Mouse (Mus musculus): ENCODE results near the gene Crnkl1.
A peak's percentile ranks its signal among the peaks of the same experiment; 100 is the strongest.

Gene Crnkl1

DNA sequence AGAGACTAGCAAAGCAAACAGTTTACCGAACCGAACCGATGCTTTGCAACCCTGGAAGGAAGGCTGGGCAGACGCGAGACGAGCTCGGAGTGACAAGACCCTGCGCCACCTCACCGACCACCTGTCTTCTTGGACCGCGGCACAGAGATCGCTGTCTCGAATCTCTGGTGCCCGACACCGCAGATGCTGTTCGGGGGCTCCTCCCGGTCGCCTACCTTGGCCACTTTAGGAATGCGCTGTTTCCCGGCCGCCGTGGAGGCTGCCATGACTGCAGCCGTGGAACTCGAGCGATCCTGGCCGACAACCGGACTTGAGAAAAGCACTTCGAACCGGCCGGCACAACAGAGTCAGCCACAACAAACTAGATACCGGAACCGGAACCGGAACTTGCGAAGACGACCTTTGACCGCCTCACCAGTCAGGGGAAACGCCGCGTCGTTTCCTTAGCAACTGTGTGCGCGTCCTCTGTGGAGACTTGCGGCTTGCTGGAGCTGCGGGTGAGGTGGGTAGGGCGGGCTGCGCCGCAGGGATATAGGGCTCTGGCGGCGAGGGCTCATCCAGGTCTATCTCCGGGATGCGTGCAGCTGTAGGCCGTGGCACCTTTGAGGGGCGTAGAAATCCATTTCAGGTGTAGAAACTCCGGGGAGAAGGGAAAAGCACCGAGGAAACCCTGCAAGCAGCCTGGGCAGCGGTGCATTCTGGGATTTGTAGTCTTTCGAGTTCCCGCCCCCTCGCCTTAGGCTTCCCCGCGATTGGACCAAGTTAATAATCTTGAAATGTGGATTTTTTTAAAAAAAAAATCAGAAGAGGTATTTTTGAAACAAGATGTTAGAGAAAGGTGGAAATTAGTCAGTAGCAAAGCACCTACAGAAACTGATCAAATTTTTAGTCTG is at the start of gene Crnkl1, which contains the start of gene Cfap61:
Gene Crnkl1 (minus strand): TSS at position 676 of the 893 bp plus-strand sequence.
Gene Cfap61 (plus strand): TSS at position 446 of the 893 bp plus-strand sequence.
- peak; percentile 91 for DNase-seq (ENCODE audit: low read depth)

DNA sequence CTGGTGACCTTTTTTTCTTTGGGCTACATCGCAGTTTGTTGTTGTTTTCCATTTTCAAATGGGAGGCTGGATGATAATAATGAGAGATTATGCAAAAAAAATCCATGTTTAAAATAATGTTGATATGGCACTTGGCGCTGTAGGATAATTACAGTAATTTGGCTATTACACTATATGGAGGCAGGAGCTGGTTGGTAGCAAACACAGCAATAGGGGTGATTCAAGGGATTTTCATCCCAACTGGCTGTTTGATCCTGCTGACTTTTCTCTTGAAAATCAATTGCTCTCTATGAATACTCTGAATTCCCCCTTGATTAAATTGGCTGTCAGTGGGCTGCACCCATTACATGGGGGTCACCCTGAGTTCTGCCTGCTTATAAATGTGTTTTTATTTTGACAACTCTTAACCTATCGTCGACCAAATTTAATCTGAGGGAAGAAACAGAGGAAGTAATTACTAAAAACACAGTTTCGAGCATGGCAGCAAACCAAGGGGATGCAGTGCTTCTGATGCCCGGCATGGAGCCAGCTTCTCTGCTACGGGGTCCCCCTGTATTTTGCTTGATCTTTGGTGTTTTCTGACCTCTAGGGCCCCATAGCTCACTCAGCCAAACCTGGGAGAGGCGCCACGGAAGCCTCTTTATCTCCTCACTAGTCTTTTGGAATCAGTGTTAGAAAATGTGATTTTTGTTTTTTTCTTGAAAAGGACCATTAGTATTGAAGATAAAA is 47.7 kb upstream of the Crnkl1 start:
- no peak for DNase-seq (ENCODE audit: low read depth)

- DNase-seq (ENCODE audit: low read depth) = no peak
These were observed 46.9 kb upstream of the Crnkl1 start for GRCm38 (mm10) chr2:145981699-145982112.

DNA sequence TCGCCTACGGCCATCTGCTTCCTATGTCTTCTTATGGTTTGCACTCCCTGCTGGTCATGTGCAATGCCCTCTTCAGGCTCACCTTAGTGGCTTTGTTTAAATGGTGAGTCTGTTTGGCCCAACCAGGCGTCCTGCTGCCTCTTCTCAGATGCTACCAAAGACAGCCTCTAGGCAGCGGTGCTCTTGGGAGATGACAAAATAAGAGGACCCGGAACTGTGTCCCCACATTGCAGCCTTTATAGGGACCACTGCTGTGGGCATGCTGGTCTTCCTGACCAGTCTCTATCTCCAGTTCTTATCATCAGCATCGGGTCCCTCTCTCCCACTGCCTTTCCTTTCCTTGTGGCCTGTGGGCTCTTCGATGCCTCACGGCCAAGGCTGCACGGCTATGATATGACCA is 46.1 kb upstream of the Crnkl1 start:
- DNase-seq (ENCODE audit: low read depth) = no peak

DNA sequence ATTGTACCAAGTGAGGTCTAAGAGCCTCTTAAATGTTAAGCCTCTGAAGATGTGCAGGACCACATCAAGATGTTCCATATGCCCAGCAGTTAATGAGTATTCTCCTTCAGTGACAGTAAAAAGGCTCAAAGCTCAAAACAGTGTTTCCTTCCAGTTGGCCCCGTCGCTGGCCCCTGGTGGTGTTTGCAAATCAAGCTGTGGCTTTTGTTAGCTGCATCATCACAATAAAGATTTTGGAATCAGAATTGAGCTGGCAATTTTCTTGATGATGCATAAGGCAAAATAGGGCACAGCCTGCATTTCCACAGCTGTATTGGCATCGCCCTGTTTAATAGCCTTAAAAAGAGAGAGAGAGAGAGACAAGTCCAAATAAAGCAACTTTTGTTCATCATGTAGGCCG is 44.8 kb upstream of the Crnkl1 start:
- DNase-seq (ENCODE audit: low read depth) = no peak

GRCm38 (mm10) chr2:145972571-145972970 is 37.8 kb upstream of the Crnkl1 start:
- DNase-seq (ENCODE audit: low read depth) = no peak

- DNase-seq (ENCODE audit: low read depth) = no peak
These were observed 36.6 kb upstream of the Crnkl1 start for GRCm38 (mm10) chr2:145971237-145972010.

GRCm38 (mm10) chr2:145970751-145971150 is 35.9 kb upstream of the Crnkl1 start:
- DNase-seq (ENCODE audit: low read depth) = no peak

DNA sequence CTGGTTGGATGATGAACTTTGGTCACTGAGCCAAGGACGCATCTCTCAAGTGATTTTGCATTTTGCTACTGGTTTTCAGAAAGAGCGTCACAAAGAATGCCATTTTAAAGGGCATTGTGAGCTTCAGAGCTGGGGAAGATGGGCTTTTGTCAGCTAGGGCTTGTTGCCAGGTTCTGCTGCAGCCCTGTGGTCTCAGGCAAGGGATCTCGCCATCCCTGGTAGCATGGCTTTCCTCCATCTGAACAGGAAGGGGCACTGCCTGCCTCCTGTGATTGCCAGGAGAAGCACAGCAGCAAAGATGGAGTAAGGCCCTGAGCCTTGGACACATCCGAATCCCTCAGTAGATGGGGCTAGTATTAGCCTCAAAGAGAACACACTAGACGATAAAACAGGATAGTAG is 27.0 kb upstream of the Crnkl1 start:
- no peak for DNase-seq (ENCODE audit: low read depth)

GRCm38 (mm10) chr2:145958551-145958950 is 23.7 kb upstream of the Crnkl1 start:
- DNase-seq (ENCODE audit: low read depth) = no peak

DNA sequence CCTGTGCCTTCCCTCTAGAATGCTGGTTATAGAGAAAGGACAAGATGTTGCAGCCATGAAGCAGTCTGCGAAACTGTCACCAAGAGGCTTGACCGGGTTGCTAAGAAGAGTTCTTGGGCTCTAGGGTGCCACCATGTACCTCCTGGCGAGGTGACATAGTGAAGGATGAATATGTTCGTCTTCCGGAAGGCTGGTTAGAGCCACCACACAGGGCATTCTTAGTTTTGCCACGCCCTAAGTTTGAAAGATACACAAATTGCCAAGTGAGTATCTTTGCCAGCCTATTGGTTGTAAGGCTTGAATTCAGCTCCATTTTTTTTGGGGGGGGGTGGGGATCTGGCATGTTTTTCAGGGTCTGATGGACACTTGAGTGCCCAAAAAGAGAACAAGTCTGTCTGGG is 23.3 kb upstream of the Crnkl1 start:
- no peak for DNase-seq (ENCODE audit: low read depth)

- no peak for DNase-seq (ENCODE audit: low read depth)
These were observed 22.6 kb upstream of the Crnkl1 start for GRCm38 (mm10) chr2:145957450-145957849.

DNA sequence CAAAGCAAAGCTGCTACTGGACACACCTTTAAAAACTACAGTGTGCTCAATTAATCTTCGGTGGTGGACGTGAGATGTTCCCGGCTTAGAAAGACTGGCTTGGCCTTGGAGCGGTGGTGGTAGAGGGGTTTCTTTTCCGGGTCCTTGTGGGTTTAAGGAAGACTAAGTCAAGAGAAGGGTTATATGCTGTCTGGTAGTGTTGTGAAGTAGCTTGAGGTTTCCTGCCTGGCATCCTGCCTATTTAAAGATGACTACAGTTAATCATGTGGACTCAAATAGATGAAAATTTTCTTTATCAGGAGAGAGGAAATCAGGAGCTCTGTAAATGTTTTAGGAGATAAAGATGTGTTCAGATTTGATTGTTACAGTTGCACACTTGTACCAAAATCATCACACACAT is 21.5 kb upstream of the Crnkl1 start:
- no peak for DNase-seq (ENCODE audit: low read depth)

GRCm38 (mm10) chr2:145955844-145956243 is 21.0 kb upstream of the Crnkl1 start:
- no peak for DNase-seq (ENCODE audit: low read depth)

DNA sequence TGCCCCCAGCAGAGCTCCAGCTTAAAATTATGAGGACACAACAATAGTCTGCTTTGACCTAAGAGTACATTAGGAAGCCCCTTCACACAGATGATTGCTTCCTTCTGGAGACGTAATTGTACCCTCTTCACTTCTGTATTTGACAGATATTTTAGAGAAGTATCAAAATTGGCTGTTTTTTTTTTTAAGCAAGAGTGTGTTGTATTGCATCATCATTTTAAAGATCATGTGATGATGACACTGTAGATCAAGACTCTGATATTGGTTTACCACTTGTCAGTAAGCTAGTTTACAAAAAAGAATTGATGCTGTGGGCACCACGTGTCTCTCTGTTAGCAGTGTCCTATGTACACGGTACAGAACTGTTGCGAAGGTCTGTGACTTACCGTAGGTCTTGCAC is 17.9 kb upstream of the Crnkl1 start:
- DNase-seq (ENCODE audit: low read depth) = no peak

DNA sequence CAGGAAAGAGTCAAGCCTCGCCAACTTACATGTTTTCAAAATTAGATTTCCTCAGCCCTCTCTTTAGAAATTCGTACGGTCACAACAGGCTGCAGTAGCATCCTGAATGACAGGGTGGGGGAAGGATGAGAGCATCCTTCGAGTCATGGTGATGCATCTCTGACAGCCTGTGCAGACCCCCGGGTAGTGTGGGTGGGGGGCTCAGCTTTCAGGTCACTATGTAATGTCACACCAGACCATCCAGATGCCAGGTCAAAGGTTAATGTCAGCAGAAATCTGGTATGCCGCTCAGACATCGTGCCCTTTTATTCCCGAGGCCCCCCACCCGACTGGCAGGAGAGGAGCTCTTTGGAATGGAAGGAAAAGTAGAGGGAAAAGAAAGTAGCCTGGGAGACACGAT is 15.4 kb upstream of the Crnkl1 start:
- no peak for DNase-seq (ENCODE audit: low read depth)

DNA sequence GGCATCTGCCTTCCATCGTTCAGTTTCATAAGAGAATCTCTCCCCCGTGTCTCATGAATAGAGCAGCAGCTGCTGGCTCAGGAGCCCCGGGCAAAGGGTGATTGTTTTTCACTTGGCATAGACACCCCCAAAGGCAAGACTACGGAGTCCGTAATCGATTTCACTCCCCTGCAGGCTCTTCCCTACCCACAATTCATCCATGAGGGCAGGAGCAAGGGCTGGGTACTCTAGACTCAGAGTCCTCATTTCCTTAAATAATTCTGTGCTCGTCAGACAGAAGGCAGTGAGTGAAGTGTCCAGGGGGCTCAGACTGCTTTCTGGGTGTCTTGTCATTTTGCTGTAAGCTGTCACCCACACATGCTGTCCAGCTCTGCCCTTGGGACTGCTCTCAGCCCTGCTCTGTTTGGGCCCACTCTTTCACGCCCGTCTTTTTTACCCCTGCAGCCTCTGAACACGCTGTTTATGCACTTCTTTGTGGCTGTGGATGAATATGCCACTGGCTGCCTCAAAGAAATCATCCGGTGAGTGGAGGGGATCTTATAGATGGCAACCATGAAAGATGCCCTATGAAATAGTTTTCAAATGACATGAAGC is 14.8 kb upstream of the Crnkl1 start:
- no peak for DNase-seq (ENCODE audit: low read depth)

DNA sequence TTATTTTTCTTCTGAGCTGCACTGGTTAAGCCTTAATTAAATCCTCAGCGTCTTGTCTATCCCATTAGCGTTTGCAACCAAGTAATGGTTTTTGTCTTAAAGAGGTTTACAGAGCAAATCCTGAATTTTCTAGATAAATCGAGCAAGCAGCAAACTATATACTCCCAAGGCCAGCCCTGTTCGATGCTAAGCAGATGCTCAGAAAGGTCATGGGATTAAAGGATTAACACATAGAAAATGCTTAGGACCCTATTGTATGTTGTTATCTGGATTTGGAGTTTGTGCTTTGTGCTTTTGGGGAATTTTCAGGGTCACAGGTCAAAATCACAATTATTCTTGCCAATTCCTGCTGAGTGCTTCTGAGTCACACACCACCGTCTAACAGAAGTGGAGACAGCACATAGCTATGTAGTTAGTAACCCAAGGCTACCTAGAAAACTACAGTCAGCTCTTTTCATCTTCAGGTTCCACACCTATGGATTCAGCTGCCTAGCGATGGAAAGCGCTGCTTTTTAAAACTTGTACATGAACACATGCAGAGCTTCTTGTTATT is 13.7 kb upstream of the Crnkl1 start:
- DNase-seq (ENCODE audit: low read depth) = no peak

GRCm38 (mm10) chr2:145944286-145944685 is 9.5 kb upstream of the Crnkl1 start:
- no peak for DNase-seq (ENCODE audit: low read depth)

DNA sequence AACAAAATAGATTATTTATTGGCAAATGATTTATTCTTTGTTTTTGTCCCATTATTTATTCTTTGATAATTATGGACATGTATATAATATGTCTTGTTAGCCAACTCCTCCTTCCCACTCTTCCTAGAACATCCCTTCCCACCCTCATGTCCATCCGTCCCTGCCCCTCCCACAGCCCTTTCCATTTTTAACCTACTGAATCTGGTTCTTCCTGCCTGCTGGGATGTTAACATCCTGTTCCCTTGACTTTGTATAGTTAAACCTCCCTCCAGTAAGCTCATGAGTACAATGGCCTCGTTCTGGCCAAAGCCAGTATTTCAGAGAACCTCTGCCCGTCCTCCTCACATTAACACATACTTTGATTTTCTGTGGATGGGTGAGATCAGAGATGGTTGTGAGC is 6.6 kb upstream of the Crnkl1 start:
- no peak for DNase-seq (ENCODE audit: low read depth)

- DNase-seq (ENCODE audit: low read depth) = no peak
These were observed 2.2 kb upstream of the Crnkl1 start for GRCm38 (mm10) chr2:145936975-145937374.

All from c-Kit-positive CD71-negative TER-119-negative erythroid progenitor cells, embryonic 14.5 days (primary cell).